Mouse (Mus musculus): ENCODE results near the gene Blvra. TPM values are rescaled to one million over a fixed set of nuclear protein-coding genes. Genes with fewer than 3 reads are reported as not detected.

Gene Blvra
- 0.78 and 4.8 TPM in 2 replicates for polyA plus RNA-seq (2012; ENCODE audit: low replicate concordance)

DNA sequence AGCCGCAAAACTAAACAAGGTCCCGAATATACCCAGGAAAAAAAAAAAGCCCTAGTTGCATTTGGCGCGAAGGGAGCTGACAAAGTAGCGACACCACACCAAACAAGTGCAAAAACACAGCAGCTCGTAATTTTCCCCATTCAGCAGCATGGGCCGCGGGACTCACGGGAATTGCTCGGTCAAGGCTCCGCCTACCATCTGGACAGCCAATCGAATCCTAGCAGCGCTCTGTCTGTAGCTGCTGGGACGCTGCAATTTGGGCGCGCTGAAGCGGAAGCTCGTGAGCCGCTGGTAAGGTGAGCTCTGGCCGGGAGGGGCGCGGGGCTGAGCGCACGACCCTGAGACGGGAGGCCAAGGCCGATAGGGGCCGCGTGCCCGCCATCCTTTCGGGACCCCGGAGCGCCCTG lies at the start of gene Blvra:
Gene Blvra, plus strand, starts transcription at position 231 of the 407 bp plus-strand sequence.

DNA sequence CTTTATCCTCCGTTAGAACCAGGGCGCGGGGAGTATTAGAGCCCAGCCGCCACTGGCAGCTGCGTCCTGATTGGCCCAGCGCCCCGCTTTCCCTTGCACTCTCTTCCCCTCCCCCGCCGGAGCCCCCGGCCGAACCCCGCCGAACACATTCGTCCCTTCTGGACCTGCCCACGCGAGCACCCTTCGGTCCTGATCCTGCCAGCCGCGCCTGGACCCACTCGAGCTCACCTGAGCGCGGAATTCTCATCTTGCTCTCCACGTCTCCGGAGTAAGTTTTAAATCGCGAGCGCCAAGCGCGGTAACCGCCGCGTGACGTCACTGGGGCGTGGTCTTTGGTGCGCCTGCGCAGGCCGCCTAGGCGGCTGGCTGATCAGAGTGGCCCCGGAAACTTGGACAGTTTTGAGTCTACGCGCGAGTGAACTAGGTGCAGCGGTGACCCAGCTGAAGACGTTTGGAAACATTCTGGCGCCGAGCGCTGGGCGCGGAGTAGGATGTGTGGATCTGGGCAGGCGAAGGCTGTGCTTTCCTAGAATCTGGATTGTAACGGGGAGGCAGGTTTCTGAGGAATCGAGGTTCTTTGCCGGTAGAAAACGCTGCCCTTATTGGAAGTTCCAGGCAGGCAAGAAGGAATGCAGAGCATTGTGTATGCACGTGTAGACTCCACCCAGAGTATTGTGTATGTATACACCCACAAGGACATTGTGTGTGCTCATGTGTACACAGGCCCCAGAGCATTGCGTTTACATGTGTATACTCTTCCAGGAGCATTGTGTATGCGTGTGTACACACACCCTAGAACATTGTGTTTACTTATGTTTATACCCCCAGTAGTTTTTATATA lies 63.4 kb downstream of the Blvra start, which contains the start of gene Ncaph:
Gene Ncaph, minus strand, starts transcription at position 334 of the 841 bp plus-strand sequence.

DNA sequence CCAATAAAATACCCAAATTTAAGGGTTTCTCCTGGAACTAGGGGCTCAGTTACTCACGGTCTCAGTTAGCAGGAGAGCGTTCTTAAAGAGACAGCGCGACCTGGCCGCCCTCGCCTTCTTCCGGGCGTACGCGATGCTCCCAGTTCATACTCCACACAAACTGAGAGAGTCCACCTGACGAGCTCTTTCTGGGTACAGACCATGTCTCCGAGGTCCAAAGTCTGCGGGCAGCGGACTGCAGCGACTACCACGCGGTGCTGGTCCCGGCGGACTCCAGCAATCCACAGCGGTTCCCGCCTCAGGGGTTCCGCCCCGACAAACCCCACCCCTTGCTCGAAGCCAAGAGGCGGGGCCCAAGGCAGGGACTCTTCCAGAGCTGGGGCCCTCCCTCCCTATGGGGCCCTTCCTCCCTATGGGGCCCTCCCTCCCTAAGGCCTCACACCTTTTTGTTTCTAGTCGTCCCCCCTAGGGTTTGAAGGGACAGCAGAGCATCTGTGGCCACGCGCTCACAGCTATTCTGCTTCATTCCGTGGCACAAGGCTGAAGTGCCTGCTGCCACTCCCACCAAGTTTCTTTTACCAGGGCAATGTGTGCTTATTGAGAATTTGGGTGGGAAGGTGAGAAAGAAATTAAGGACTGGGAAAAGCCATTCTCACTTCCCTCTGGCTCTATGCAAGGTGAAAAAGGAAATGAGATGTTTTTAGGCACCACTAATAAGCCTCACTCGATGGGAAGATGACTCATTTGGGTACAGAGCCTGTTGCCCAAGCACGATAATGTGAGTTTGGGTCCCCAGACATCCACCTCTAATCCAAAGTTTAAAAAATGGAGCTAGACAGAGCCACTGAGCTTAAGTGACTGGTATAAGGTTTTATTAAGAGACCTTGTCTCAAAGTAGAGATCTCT lies 72.9 kb downstream of the Blvra start, which contains the start of gene Itpripl1:
Gene Itpripl1, minus strand, starts transcription at position 285 of the 906 bp plus-strand sequence.

Other genes starting within 250 kb of the Blvra start
- gene Trpm7, start 194.4 kb upstream of the Blvra start, polyA plus RNA-seq (2012; ENCODE audit: low replicate concordance), result 3.6 and 7.7 TPM in 2 replicates
- gene Sppl2a, start 137.4 kb upstream of the Blvra start, polyA plus RNA-seq (2012; ENCODE audit: low replicate concordance), result 1.2 and 8.5 TPM in 2 replicates
- gene Ap4e1, start 61.9 kb upstream of the Blvra start, polyA plus RNA-seq (2012; ENCODE audit: low replicate concordance), result 5.6 and 7.6 TPM in 2 replicates
- 11.2 and 15.0 TPM in 2 replicates for gene Ncaph, start 63.3 kb downstream of the Blvra start, polyA plus RNA-seq (2012; ENCODE audit: low replicate concordance)
- 4.4 and 6.6 TPM in 2 replicates for gene Itpripl1, start 72.8 kb downstream of the Blvra start, polyA plus RNA-seq (2012; ENCODE audit: low replicate concordance)
- gene 1810024B03Rik, start 137.6 kb downstream of the Blvra start, polyA plus RNA-seq (2012; ENCODE audit: low replicate concordance), result 0.47 TPM in 1 of 2 replicates, not detected in the other
- gene Snrnp200, start 137.7 kb downstream of the Blvra start, polyA plus RNA-seq (2012; ENCODE audit: low replicate concordance), result 3.1 and 13.9 TPM in 2 replicates
- gene Ciao1, start 177.2 kb downstream of the Blvra start, polyA plus RNA-seq (2012; ENCODE audit: low replicate concordance), result 10.1 and 19.2 TPM in 2 replicates
- gene Tmem127, start 177.2 kb downstream of the Blvra start, polyA plus RNA-seq (2012; ENCODE audit: low replicate concordance), result 40.5 and 112 TPM in 2 replicates
- gene Stard7, start 199.6 kb downstream of the Blvra start, polyA plus RNA-seq (2012; ENCODE audit: low replicate concordance), result 34.0 and 55.3 TPM in 2 replicates

Data from leukemia stem cell, adult 10-12 weeks (primary cell).